8 mouse cellular contexts compared by ENCODE assay signal in genomic region chr2:121294182-121294581, GRCm38 (mm10). TPM values are rescaled to one million over a fixed set of nuclear protein-coding genes. Genes with fewer than 3 reads are reported as not detected.
DNase-seq lines count a peak whose midpoint lies in the region; ATAC-seq and TF ChIP-seq lines count a peak whose summit lies in the region.

No protein-coding gene starts in this region.

- no peaks in the 10 kb centered on the region for H3K9me3 ChIP-seq in neural tube, embryonic 11.5 days (ENCODE audit: control insufficient read depth, low read length)
- H3K9me3 ChIP-seq in intestine, postnatal 0 days (ENCODE audit: control insufficient read depth) = no peaks in the 10 kb centered on the region
- H3K9me3 ChIP-seq in midbrain, embryonic 12.5 days = no peaks in the 10 kb centered on the region

- 24% methylated on average over 4 of the region's 4 CpGs for WGBS in neural tube, embryonic 11.5 days
- 18% methylated on average over 4 of the region's 4 CpGs for WGBS in intestine, postnatal 0 days
- 33% methylated on average over 4 of the region's 4 CpGs for WGBS in midbrain, embryonic 12.5 days

- H3K27ac ChIP-seq in neural tube, embryonic 11.5 days (ENCODE audit: low read depth, low read length) = 0 out of 2 replicates have a peak overlapping the region, but pooled peaks have one; percentile 1
- no peak overlapping the region for H3K27ac ChIP-seq in intestine, postnatal 0 days (ENCODE audit: low read depth, low read length)
- peak overlapping the region; percentile 85 for H3K27ac ChIP-seq in midbrain, embryonic 12.5 days (replicated peaks)

- no peak overlapping the region for H3K9ac ChIP-seq in neural tube, embryonic 11.5 days (ENCODE audit: low read length)
- no peak overlapping the region for H3K9ac ChIP-seq in intestine, postnatal 0 days (ENCODE audit: low read depth, low read length)
- H3K9ac ChIP-seq in midbrain, embryonic 12.5 days (replicated peaks) = no peak overlapping the region

- TF ChIP-seq CTCF in intestine, postnatal 0 days (IDR thresholded peaks at IDR 0.05; ENCODE audit: low read depth) = no peak

- peak overlapping the region; percentile 1; the same call in 1 of the 2 replicates for H3K4me3 ChIP-seq in neural tube, embryonic 11.5 days (ENCODE audit: low read depth, low read length)
- H3K4me3 ChIP-seq in intestine, postnatal 0 days (ENCODE audit: low read depth, low read length) = no peak overlapping the region
- H3K4me3 ChIP-seq in midbrain, embryonic 12.5 days = peak overlapping the region; percentile 50

- DNase-seq in neural tube, embryonic 11.5 days (ENCODE audit: low spot score) = no peak
- DNase-seq in neural tube, embryonic 10.5 days (ENCODE audit: extremely low spot score, low spot score) = no peak
- DNase-seq in cerebellum, adult 9-10 months = peak; percentile 77
- DNase-seq in heart, adult 18-20 months = peak; percentile 78 to 83
- no peak for DNase-seq in thymus, postnatal 0 days (ENCODE audit: low spot score)
- no peak for DNase-seq in B cell, adult 2 months

- H3K36me3 ChIP-seq in neural tube, embryonic 11.5 days (ENCODE audit: control insufficient read depth, insufficient read depth, low read length) = no peaks in the 10 kb centered on the region
- no peaks in the 10 kb centered on the region for H3K36me3 ChIP-seq in intestine, postnatal 0 days (ENCODE audit: control insufficient read depth, insufficient read depth)
- H3K36me3 ChIP-seq in midbrain, embryonic 12.5 days = peaks cover 4% of the 10 kb centered on the region

- H3K4me1 ChIP-seq in neural tube, embryonic 11.5 days (ENCODE audit: control insufficient read depth, insufficient read depth, low read length) = peaks cover 40% of the 10 kb centered on the region
- H3K4me1 ChIP-seq in intestine, postnatal 0 days (replicated peaks; ENCODE audit: control insufficient read depth, insufficient read depth, low read length) = peaks cover 8% of the 10 kb centered on the region; the same call in 1 of the 2 replicates
- peaks cover 60% of the 10 kb centered on the region for H3K4me1 ChIP-seq in midbrain, embryonic 12.5 days

- no peak for ATAC-seq in neural tube, embryonic 11.5 days (ENCODE audit: insufficient read depth, low FRiP score, low TSS enrichment)
- no peak for ATAC-seq in intestine, postnatal 0 days
- ATAC-seq in midbrain, embryonic 12.5 days (ENCODE audit: low FRiP score, low read depth) = no peak

- peak overlapping the region; percentile 62 for H3K4me2 ChIP-seq in neural tube, embryonic 11.5 days (ENCODE audit: low read depth)
- peak overlapping the region; percentile 60 for H3K4me2 ChIP-seq in intestine, postnatal 0 days (replicated peaks; ENCODE audit: low read depth)
- peak overlapping the region; percentile 74 for H3K4me2 ChIP-seq in midbrain, embryonic 12.5 days (replicated peaks)

- peaks cover 6% of the 10 kb centered on the region; the same call in 1 of the 2 replicates for H3K27me3 ChIP-seq in neural tube, embryonic 11.5 days (ENCODE audit: control insufficient read depth, insufficient read depth, low read length)
- peaks cover 40% of the 10 kb centered on the region for H3K27me3 ChIP-seq in intestine, postnatal 0 days (replicated peaks; ENCODE audit: control insufficient read depth, insufficient read depth, low read length)
- peaks cover 3% of the 10 kb centered on the region; the same call in 1 of the 2 replicates for H3K27me3 ChIP-seq in midbrain, embryonic 12.5 days

RNA-seq across cellular contexts. Expression of gene Map1a, which starts 4.8 kb away (rescaled TPM):
- polyA plus RNA-seq in neural tube, embryonic 11.5 days (2014; fragmentation: Nextera tagmentation; extraction: Ambion mirVana) = 17.5 and 19.2 TPM in 2 replicates
- 1 to 10 TPM; 3.5 to 3.8 TPM for total RNA-seq in heart, adult 18-20 months (2021)
- polyA plus RNA-seq in intestine, postnatal 0 days (2015; fragmentation: Nextera tagmentation; extraction: Ambion mirVana) = 1.0 and 1.3 TPM in 2 replicates
- polyA plus RNA-seq in midbrain, embryonic 12.5 days (2016; fragmentation: Nextera tagmentation; extraction: Ambion mirVana) = 14.7 and 16.8 TPM in 2 replicates
- polyA plus RNA-seq in thymus, postnatal 0 days (2015; fragmentation: Nextera tagmentation; extraction: Ambion mirVana) = 0.28 and 0.39 TPM in 2 replicates

RNA-seq across cellular contexts. Expression of gene Trp53bp1, which starts 23.0 kb away (rescaled TPM):
- polyA plus RNA-seq in neural tube, embryonic 11.5 days (2014; fragmentation: Nextera tagmentation; extraction: Ambion mirVana) = 143 and 151 TPM in 2 replicates
- 10 to 100 TPM; 28.1 to 28.4 TPM for total RNA-seq in heart, adult 18-20 months (2021)
- 5.8 and 6.6 TPM in 2 replicates for polyA plus RNA-seq in intestine, postnatal 0 days (2015; fragmentation: Nextera tagmentation; extraction: Ambion mirVana)
- 230 and 245 TPM in 2 replicates for polyA plus RNA-seq in midbrain, embryonic 12.5 days (2016; fragmentation: Nextera tagmentation; extraction: Ambion mirVana)
- polyA plus RNA-seq in thymus, postnatal 0 days (2015; fragmentation: Nextera tagmentation; extraction: Ambion mirVana) = 23.0 and 24.3 TPM in 2 replicates

Comparison
In these comparisons a context has a peak if more than half of its experiments do, and no peak if none do; other contexts are left out.
1. DNase-seq: peak in cerebellum, adult 9-10 months (single experiment) and heart, adult 18-20 months (2 of 2); none in neural tube, embryonic 11.5 days (single experiment), neural tube, embryonic 10.5 days (single experiment), thymus, postnatal 0 days (single experiment) and B cell, adult 2 months (0 of 2).
2. Peak in every context shown above with its lines, with median percentiles within 50 percentile points of each other: H3K4me2 ChIP-seq.